Mouse (Mus musculus) kidney, postnatal 25 days (tissue): Measurements from ENCODE around the gene Oasl2.
A peak's percentile ranks its signal among the peaks of the same experiment; 100 is the strongest.
"Not testable (repeated sequence)": the region's sequence is repeated elsewhere in the genome, so short reads cannot be mapped to it uniquely, and the experiment has no call there.

ENCODE experiments used
- DNase-seq, 2 experiments: peaks; one replicate each; pipeline ENCODE4 v3.0.0; 2021; ENCODE audit warnings: mixed read lengths in 2 of 2

The Oasl2 gene

GRCm38 (mm10) chr5:114896688-114897373 lies at the start of gene Oasl2:
TSS of gene Oasl2 (plus strand) at chr5:114896936.
- no peak for DNase-seq

GRCm38 (mm10) chr5:114851565-114852236 lies 45.0 kb upstream of the Oasl2 start:
- no peak for DNase-seq

- DNase-seq = not testable (repeated sequence)
These were observed 43.4 kb upstream of the Oasl2 start, which contains the start of gene 4930519G04Rik for GRCm38 (mm10) chr5:114853364-114853763. TSS of gene 4930519G04Rik (plus strand) at chr5:114853664.

- no peak for DNase-seq
These were observed 38.2 kb upstream of the Oasl2 start, which contains the start of gene Gm9936 for GRCm38 (mm10) chr5:114858582-114858981. TSS of gene Gm9936 (minus strand) at chr5:114858682.

GRCm38 (mm10) chr5:114859253-114859652 lies 37.5 kb upstream of the Oasl2 start:
- peak; percentile 68 to 74 for DNase-seq

GRCm38 (mm10) chr5:114861730-114862129 lies 35.0 kb upstream of the Oasl2 start:
- DNase-seq = peak; percentile 50 to 77

GRCm38 (mm10) chr5:114864813-114865212 lies 31.9 kb upstream of the Oasl2 start:
- DNase-seq = no peak

- no peak for DNase-seq
These were observed 31.5 kb upstream of the Oasl2 start for GRCm38 (mm10) chr5:114865279-114865678.

GRCm38 (mm10) chr5:114875858-114876257 lies 20.9 kb upstream of the Oasl2 start:
- peak in 1 of 2 experiments; percentile 55 for DNase-seq

GRCm38 (mm10) chr5:114876331-114876730 lies 20.4 kb upstream of the Oasl2 start:
- no peak for DNase-seq

GRCm38 (mm10) chr5:114877487-114877886 lies 19.2 kb upstream of the Oasl2 start:
- DNase-seq = no peak

- DNase-seq = no peak
These were observed 17.3 kb upstream of the Oasl2 start for GRCm38 (mm10) chr5:114879399-114879798.

GRCm38 (mm10) chr5:114882319-114882718 lies 14.4 kb upstream of the Oasl2 start:
- not testable (repeated sequence) for DNase-seq

- no peak for DNase-seq
These were observed 13.7 kb upstream of the Oasl2 start for GRCm38 (mm10) chr5:114883022-114883421.

GRCm38 (mm10) chr5:114886801-114887200 lies 9.9 kb upstream of the Oasl2 start:
- DNase-seq = peak in 1 of 2 experiments; percentile 19

GRCm38 (mm10) chr5:114888995-114889394 lies 7.7 kb upstream of the Oasl2 start:
- no peak for DNase-seq

GRCm38 (mm10) chr5:114895542-114895941 lies 1.2 kb upstream of the Oasl2 start:
- no peak for DNase-seq

- peak; percentile 55 to 80 for DNase-seq
These were observed 648 bp downstream of the Oasl2 start for GRCm38 (mm10) chr5:114897374-114897793.

GRCm38 (mm10) chr5:114898857-114899256 lies 2.1 kb downstream of the Oasl2 start:
- DNase-seq = no peak

GRCm38 (mm10) chr5:114902413-114902812 lies 5.7 kb downstream of the Oasl2 start:
- DNase-seq = peak; percentile 51 to 78

GRCm38 (mm10) chr5:114908598-114909305 lies 12.0 kb downstream of the Oasl2 start:
- peak in 1 of 2 experiments; percentile 18 for DNase-seq

- peak; percentile 36 to 52 for DNase-seq
These were observed 16.9 kb downstream of the Oasl2 start for GRCm38 (mm10) chr5:114913686-114914085.

GRCm38 (mm10) chr5:114914855-114915254 lies 18.1 kb downstream of the Oasl2 start:
- DNase-seq = peak in 1 of 2 experiments; percentile 23
